Mouse (Mus musculus) regulatory T cell (primary cell): Measurements from ENCODE around the gene Khnyn.

Experiments used
- in situ Hi-C: fragments of 300-600 bp; cut with MboI, MseI; formaldehyde crosslinking; loops from one replicate; pipeline ENCODE4 v1.15.1; 2025; ENCODE audit warnings: high pct_unique_total_duplicates

Khnyn gene

DNA sequence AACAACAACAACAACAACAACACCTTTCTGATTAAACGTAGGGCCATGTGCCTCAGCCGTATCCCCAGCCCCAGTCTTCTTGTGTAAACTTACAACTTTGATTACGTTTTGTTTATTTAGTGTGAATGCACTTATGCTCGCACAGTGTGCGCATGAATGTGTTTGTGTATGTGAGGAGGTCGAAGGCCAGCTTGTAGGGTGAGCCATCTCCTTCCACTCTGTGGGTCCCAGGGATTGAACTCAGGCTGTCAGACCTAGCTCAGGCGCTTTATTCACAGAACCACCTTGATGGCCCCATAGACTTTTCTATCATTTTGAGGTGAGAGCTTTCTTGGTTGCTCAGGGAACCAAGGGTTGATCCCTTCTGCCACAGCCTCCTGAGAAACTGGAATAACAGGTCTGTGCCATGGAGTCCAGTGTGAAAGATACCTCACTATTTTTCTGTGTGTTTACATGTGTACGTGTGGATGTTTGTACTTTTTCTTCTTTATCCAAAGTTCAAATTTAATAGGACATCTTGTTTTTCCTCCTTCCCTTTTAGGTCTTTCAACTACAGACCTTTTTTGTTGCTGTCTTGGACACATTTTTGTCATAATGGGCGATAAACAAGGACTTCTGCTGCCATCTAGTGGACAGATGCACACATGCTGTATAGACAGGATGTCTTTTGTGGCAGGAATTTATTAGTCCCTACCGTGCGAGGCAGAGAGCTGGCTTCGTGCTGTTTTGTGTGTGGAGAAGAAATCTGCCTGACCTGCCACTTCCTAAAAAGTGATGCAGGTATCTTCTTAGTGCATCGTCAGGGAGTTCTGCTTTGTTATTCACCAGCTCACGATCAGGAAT, 33.7 kb downstream of the Khnyn start:
- in situ Hi-C loops: no loop called here

DNA sequence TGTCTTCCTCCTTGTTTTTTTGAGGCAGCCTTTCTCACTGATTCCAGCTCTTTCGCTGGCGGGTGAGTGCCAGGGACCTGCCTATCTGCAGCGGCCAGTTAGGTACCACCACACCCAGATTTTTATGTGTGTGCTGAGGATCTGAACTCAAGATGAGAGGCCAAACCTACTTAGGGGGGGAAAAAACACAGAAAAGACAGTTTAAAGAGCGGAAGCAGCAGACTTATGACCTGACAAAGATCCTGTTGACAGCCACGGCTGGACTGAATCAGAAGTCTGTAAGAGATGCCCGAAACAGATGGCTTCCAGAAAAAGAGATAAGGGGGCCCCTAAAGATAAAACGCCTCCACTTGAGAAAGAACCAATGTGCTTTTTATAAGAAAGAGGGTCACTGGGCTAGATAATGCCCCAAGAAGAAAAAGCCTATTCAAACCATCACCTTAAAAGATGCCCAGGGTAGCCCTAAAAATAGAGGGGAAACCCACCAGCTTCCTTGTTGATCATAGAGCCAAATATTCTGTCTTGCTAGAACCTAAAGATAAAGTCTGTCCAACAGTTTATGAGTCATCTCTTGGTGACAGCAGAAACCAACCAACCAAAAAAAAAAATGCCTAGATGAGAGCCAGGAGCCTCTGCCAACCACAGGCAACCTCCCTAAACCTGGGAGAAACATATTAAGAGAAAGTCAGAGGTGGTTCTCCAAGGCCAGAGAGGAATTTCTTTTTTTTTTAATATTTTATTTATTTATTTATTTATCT, 37.9 kb downstream of the Khnyn start:
- in situ Hi-C loops: loop anchor here (5.0 kb wide), 2 partner anchors 45 to 100 kb away; partner anchors contain the start of gene Nfatc4

DNA sequence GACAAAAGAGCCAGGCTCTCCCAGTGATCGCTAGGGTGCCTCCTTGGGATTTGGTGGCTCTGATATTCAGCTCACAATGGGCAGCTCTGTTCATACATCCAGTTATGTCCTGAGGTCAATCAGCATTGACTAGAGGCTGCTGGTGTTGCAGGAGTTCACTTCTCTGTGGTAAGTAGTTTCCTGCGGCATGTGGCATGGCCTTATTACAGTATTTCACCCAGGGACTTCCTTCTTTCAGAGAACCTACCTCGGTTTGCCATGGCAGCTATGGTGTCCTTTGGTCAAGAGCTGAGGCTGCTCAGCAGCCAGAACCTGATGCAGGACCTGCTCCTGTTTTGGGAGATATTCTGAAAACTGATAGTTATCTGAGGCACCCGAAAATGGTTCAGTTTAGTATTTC, 42.1 kb downstream of the Khnyn start:
- in situ Hi-C loops: no loop called here

DNA sequence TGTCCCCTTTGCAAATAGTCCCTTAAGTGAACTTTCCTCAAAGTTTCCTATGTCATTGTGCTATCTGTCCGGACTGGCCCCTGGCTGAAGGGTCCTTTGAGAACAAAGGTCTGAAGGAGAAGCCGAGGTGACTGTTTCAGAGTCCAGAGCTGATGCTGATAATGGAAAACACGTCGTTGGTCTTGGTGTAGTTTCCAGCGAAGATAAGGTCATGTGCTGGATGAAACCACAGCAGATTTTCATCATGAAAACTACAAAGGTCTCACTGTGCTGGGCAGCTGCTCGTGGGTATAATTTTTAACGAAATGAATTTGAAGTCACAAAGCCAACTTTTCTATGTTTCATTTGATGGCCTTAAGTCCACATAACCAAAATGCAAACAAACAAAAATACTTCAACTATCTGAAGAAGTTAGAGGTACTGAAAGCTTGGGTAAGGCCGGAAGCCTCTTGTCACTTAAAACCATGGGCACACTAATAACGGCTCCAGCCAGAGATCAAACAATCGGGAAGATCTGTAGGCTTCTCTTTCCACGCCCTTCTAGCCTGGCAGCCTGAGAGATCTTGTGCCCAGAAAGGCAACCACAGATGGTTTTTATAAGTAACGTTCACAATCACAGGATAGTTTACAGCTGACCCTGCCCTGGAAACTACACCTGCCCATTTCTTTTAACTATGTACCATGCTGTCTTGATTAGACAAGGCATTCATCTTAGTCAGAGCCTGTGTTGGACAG, 44.7 kb downstream of the Khnyn start:
- in situ Hi-C loops: no loop called here

DNA sequence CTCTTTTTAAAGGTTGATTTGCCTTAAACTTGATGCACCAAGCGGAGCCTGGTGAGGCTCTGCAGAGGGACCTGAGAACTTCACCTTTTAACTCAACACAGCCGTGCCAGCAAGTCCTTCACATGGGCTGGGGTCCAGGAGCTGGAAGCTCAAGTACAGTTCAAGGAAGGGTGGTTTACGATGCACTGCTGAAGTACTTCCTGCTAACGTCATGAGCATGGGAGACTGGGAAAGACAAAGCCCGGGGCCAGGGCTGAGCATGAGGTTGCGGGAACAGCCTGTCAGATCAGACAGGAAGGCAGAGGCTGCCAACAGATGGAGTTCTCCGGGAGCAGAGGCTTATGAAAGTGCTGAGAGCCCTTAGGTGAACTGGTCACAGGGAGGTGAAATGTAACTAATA, 48.8 kb downstream of the Khnyn start:
- in situ Hi-C loops: no loop called here

DNA sequence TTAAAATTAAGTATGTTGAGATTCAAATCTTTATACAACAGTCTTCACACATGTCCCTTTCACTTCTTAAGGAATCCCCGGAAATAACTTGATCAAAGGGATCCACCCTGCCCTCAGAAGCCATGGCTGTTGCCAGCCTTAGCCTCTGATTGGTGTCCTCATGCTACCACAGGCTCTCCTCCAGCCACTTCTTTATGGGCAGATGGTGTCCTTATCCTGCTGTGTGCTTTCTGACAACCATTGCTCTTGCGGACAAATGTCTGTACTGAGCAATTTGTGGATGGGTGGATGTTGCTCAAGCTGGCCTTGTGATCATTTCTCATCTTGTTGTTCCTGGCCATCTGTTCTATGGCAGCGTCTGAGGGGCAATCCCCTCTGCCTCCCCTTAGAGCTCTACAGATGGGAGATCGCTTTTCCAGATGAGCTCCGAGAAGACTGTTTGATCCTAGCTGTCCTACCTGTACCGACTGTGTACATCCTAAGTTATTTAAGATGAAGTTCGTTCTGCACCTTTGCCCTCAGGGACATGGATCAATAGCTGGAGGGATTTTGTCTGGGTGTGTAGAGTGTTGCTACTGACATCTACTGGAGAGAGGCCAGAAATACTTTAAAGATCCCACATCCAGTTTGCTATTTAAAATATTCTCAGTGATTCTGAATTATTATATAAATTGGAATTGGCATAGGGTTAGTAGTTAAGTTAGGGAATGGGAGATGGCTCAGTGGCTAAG, 55.5 kb downstream of the Khnyn start:
- in situ Hi-C loops: no loop called here

DNA sequence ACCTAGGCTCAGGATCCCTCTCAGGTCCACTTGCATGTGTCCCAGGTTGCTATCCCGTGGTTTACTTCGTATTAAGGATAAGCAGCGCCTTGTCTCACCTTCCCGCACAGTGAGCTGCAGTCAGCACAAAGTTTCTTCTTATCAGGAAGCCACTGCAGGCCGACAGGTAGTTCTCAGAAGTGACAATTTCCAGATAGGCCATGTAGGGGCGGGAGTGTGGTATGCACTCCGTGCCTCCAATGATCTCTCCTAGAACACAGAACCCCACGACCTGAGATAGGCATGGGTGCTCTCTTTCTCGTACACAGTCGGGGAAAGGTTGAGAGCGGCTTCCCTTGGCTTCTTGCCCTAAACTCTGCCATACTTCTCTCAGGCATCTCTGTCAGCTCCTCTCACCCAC, 58.9 kb downstream of the Khnyn start:
- in situ Hi-C loops: no loop called here

DNA sequence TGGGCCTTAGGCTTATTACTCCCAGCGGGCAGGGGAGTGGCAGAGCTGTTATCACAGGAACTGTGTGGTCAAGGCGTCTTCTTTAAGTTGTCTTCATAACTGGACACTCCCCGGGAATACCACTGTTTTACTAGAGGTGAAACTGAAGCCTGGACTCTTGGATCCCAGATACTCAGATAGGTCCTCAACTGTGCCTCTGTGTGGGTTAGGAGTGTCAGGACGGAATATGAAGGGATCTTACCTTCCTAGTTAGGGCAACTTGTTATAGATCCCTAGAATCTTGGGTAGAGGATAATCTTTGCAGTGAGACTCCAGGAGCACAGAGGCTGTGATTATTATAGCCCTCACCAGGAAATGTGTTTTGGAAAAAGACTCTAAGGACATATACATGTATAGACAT, 59.8 kb downstream of the Khnyn start, which contains the start of gene Cma1:
Gene Cma1, minus strand, starts transcription at position 101 of the 400 bp plus-strand sequence.
- in situ Hi-C loops: no loop called here

DNA sequence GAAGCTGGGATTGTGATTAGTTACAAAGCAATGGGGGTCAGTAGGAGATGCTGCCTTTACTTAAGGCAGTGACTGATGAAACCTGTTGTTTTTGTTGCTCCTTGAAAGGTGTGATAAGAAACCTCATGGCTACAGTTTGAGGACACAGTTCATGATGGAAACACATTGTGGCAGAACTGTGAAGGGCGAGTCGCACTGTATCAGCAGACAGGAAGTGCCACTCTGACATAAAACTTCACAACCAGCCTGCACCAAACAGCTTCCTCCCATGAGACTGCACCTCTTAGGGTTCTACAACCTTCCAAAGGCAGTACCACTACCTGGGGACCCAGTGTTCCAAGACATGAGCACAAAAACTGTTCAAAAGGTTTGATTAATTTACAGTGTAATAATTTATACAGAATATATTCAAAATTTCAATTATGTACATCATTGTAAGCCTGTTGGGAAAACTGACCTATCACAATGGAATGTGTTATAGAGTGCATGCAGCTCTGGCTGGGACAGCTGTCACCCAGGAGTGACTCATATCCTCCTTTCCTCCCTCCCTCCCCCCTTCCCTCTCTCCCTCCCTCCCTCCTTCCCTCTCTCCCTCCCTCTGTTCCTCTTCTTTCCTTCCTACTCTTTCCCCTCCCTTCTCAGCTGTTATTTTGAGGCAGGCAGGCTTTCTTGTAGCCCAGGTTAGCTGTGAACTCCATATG, 61.7 kb downstream of the Khnyn start:
- in situ Hi-C loops: no loop called here
